Mouse (Mus musculus): ENCODE data around the gene Rbm8a.

DNA sequence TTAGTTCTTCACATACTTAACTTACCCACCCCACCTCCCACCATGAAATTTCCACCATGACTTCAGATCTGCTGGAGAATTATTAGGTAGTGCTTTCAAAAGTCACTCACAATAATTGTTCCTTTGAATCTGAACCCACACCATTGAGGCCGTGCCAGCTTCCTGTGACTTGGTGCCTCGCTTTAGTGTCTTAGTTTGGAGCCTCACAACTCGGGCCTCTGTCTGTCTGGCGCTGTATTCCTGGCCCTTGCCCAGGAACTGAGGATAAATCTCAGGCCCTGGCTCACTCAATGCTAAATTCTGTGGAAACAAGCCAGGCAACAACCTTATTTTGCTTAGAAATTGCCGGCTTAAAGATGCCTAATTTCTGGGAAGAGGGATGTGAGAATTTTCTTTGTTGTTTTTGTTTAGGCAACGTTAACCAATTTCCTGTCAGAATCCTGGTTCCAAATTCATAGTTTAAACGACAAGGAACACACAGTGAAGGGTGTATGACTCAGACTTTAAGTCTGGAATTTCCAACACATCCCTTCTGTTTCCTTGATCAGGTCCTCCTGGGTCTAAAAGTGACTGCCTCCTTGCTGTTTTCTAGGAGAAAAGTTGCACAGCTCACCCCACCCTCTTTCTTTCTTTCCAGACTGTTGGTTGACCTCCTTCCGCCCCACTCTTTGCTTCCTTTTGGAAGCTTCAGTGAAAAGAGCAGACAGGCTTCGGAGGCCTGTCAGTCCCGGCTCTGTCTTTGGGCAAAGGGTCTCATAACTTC is 27.6 kb upstream of the Rbm8a start:
- TF ChIP-seq EP300 (IDR thresholded peaks at IDR 0.05; ENCODE audit: low read depth in 1 of 2, low read length in 2 of 2) (no peak), POLR2AphosphoS2 (IDR thresholded peaks at IDR 0.05; ENCODE audit: low read length) (no peak), CTCF (IDR thresholded peaks at IDR 0.05 in 2 of 3, conservative IDR thresholded peaks at IDR 0.05 in 1 of 3; ENCODE audit: control insufficient read depth in 1 of 3, insufficient read depth in 1 of 3, low read depth in 2 of 3, low read length in 3 of 3, poor library complexity in 1 of 3, severe bottlenecking in 1 of 3) (no peak), MEF2A (IDR thresholded peaks at IDR 0.05; ENCODE audit: extremely low read depth, insufficient replicate concordance, low read depth, low read length, poor library complexity, severe bottlenecking) (no peak), JUND (IDR thresholded peaks at IDR 0.05; ENCODE audit: low read depth, low read length) (no peak), CHD1 (IDR thresholded peaks at IDR 0.05; ENCODE audit: low read depth, low read length) (no peak), MAFK (IDR thresholded peaks at IDR 0.05; ENCODE audit: borderline replicate concordance, low read depth, low read length) (no peak), TCF12 (IDR thresholded peaks at IDR 0.05; ENCODE audit: low read depth, low read length) (no peak), MAZ (IDR thresholded peaks at IDR 0.05; ENCODE audit: low read depth, low read length) (no peak), POLR2A (IDR thresholded peaks at IDR 0.05; ENCODE audit: control insufficient read depth in 1 of 2, insufficient read depth in 1 of 2, low read depth in 1 of 2, low read length in 2 of 2, poor library complexity in 1 of 2) (no peak), ZC3H11A (IDR thresholded peaks at IDR 0.05; ENCODE audit: low read depth, low read length) (no peak), GATA1 (IDR thresholded peaks at IDR 0.05; ENCODE audit: low read depth, low read length) (no peak)

All from MEL (cell line).